Mouse (Mus musculus): ENCODE measurements around the gene Snrnp40.

- TF ChIP-seq POLR2A (IDR thresholded peaks at IDR 0.05; ENCODE audit: low read depth, low read length) = no peak
- TF ChIP-seq CTCF (conservative IDR thresholded peaks at IDR 0.05; ENCODE audit: insufficient read depth, insufficient read length, low read depth, low read length) = no peak
Measured at GRCm38 (mm10) chr4:130318122-130318521, 41.8 kb upstream of the Snrnp40 start.

All from kidney, adult 2 months (tissue).